Mouse (Mus musculus): ENCODE results near the gene Itprid1.

GRCm38 (mm10) chr6:55880886-55881285, 44.2 kb downstream of the Itprid1 start:
- TF ChIP-seq CTCF (conservative IDR thresholded peaks at IDR 0.05; ENCODE audit: insufficient read depth, insufficient read length, low read depth, low read length), result no peak
- no peak for TF ChIP-seq POLR2A (IDR thresholded peaks at IDR 0.05; ENCODE audit: low read depth, low read length)
